Comparison of ENCODE assay signal across 21 mouse cellular contexts in the genomic region with DNA sequence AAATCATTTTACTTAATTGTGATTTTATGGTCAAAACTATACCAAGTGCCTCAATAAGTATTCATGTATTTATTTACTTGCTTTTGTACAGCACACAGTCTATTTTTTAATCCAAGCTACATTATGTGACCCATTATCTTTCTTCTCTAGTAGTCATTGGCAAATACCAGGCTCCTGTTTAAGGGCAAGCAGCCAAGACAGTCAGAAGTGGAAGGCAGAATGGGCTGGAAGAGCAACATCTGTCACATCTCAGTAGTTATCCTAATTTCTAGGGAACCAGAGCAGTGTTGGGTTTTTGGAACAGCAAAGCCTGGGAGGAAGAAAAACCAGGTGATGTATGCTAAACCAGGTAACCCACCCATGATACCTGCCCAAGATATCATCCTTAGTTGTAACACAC.
"Had no signal": no experiment of that assay in that cellular context is flagged by ENCODE, and none has a peak within 500 bp of the region (broad histone marks: within the 10 kb centered on the region; RNA-seq: fewer than 3 reads in every experiment).

No protein-coding gene starts in this region.

- H3K27ac ChIP-seq: limb, embryonic 12.5 days; limb, embryonic 15.5 days; liver, embryonic 14.5 days; lung, embryonic 15.5 days; midbrain, embryonic 15.5 days; neural tube, embryonic 13.5 days; stomach, embryonic 15.5 days had no signal

- H3K4me1 ChIP-seq: limb, embryonic 12.5 days; limb, embryonic 15.5 days; lung, embryonic 15.5 days; midbrain, embryonic 15.5 days; neural tube, embryonic 13.5 days; stomach, embryonic 15.5 days had no signal

- DNase-seq: kidney, adult 9 months; kidney, postnatal 14 days; kidney, postnatal 4 days; left cerebral cortex, postnatal 4 days; liver, postnatal 0 days; lung, postnatal 10 days; lung, postnatal 4 days; retina, postnatal 1 day; right cerebral cortex, postnatal 25 days; spleen, adult 18-20 months; thymus, postnatal 36 days had no signal

- H3K4me2 ChIP-seq: limb, embryonic 12.5 days; limb, embryonic 15.5 days; liver, embryonic 11.5 days; lung, embryonic 15.5 days; midbrain, embryonic 11.5 days; midbrain, embryonic 15.5 days; neural tube, embryonic 13.5 days; stomach, embryonic 15.5 days had no signal

- H3K9me3 ChIP-seq: limb, embryonic 12.5 days; limb, embryonic 15.5 days; lung, embryonic 15.5 days; midbrain, embryonic 15.5 days; neural tube, embryonic 13.5 days; stomach, embryonic 15.5 days had no signal

- H3K27me3 ChIP-seq: limb, embryonic 12.5 days; limb, embryonic 15.5 days; lung, embryonic 15.5 days; midbrain, embryonic 15.5 days; neural tube, embryonic 13.5 days; stomach, embryonic 15.5 days had no signal

- ATAC-seq: liver, postnatal 0 days; midbrain, embryonic 15.5 days had no signal

- H3K36me3 ChIP-seq: limb, embryonic 12.5 days; limb, embryonic 15.5 days; lung, embryonic 15.5 days; midbrain, embryonic 15.5 days; neural tube, embryonic 13.5 days; stomach, embryonic 15.5 days had no signal

- H3K4me3 ChIP-seq: limb, embryonic 12.5 days; limb, embryonic 15.5 days; lung, embryonic 15.5 days; midbrain, embryonic 15.5 days; myocyte; neural tube, embryonic 13.5 days; stomach, embryonic 15.5 days had no signal

- H3K9ac ChIP-seq: limb, embryonic 12.5 days; limb, embryonic 15.5 days; liver, embryonic 14.5 days; liver, postnatal 0 days; lung, embryonic 15.5 days; midbrain, embryonic 15.5 days; neural tube, embryonic 13.5 days; stomach, embryonic 15.5 days had no signal
